Mouse (Mus musculus) layer of hippocampus, postnatal 36 days (tissue): Measurements from ENCODE around the gene Plbd2. TPM values are rescaled to one million over a fixed set of nuclear protein-coding genes. Genes with fewer than 3 reads are reported as not detected.
A peak's percentile ranks its signal among the peaks of the same experiment; 100 is the strongest.

Source experiments
- DNase-seq, 2 experiments: peaks; one replicate each; pipeline ENCODE4 v3.0.0; 2022
- total RNA-seq, 2 experiments: library from RNA; stranded (reverse); gene quantifications; 2 replicates each; pipeline ENCODE4 v1.2.3; 2021

Plbd2 gene
- total RNA-seq, 2 experiments from 2014 or later: 56.8 to 58.7 TPM

- no peak for DNase-seq
Observed at GRCm38 (mm10) chr5:120473361-120473760, 30.1 kb downstream of the Plbd2 start.

GRCm38 (mm10) chr5:120472770-120473169, 30.7 kb downstream of the Plbd2 start, which contains the start of gene Sdsl:
Sdsl (minus strand) TSS chr5:120472810.
- DNase-seq: no peak

GRCm38 (mm10) chr5:120471538-120471937, 31.9 kb downstream of the Plbd2 start:
- no peak for DNase-seq

- DNase-seq: no peak
Observed at GRCm38 (mm10) chr5:120468830-120469229, 34.6 kb downstream of the Plbd2 start.

GRCm38 (mm10) chr5:120468336-120468735, 35.1 kb downstream of the Plbd2 start:
- no peak for DNase-seq

- DNase-seq: no peak
Observed at GRCm38 (mm10) chr5:120467026-120467425, 36.4 kb downstream of the Plbd2 start.

GRCm38 (mm10) chr5:120465860-120466259, 37.6 kb downstream of the Plbd2 start:
- no peak for DNase-seq

- no peak for DNase-seq
Observed at GRCm38 (mm10) chr5:120465062-120465461, 38.4 kb downstream of the Plbd2 start.

GRCm38 (mm10) chr5:120464321-120464720, 39.1 kb downstream of the Plbd2 start:
- DNase-seq: no peak

- DNase-seq: no peak
Observed at GRCm38 (mm10) chr5:120461902-120462301, 41.5 kb downstream of the Plbd2 start.

- no peak for DNase-seq
Observed at GRCm38 (mm10) chr5:120459133-120459532, 44.3 kb downstream of the Plbd2 start.

- DNase-seq: no peak
Observed at GRCm38 (mm10) chr5:120457628-120458027, 45.8 kb downstream of the Plbd2 start.

GRCm38 (mm10) chr5:120456841-120457554, 46.4 kb downstream of the Plbd2 start:
- no peak for DNase-seq

- DNase-seq: no peak
Observed at GRCm38 (mm10) chr5:120456253-120456652, 47.2 kb downstream of the Plbd2 start.

- no peak for DNase-seq
Observed at GRCm38 (mm10) chr5:120454756-120455337, 48.6 kb downstream of the Plbd2 start.

- DNase-seq: no peak
Observed at GRCm38 (mm10) chr5:120447305-120447704, 56.1 kb downstream of the Plbd2 start.

GRCm38 (mm10) chr5:120440733-120441132, 62.7 kb downstream of the Plbd2 start:
- DNase-seq: peak; percentile 74 to 79

- DNase-seq: no peak
Observed at GRCm38 (mm10) chr5:120439887-120440670, 63.3 kb downstream of the Plbd2 start.

- no peak for DNase-seq
Observed at GRCm38 (mm10) chr5:120438991-120439710, 64.3 kb downstream of the Plbd2 start.

- no peak for DNase-seq
Observed at GRCm38 (mm10) chr5:120438469-120438868, 65.0 kb downstream of the Plbd2 start.

GRCm38 (mm10) chr5:120437986-120438385, 65.4 kb downstream of the Plbd2 start:
- DNase-seq: no peak

GRCm38 (mm10) chr5:120437539-120437938, 65.9 kb downstream of the Plbd2 start:
- DNase-seq: no peak
